Mouse (Mus musculus): ENCODE data around the gene Ip6k2. TPM values are rescaled to one million over a fixed set of nuclear protein-coding genes. Genes with fewer than 3 reads are reported as not detected.

Ip6k2 gene
- polyA plus RNA-seq, 1 experiment = 163 TPM

GRCm38 (mm10) chr9:108798508-108799075 is 15.0 kb downstream of the Ip6k2 start:
- H3K27me3 ChIP-seq (ENCODE audit: control insufficient read depth, insufficient read depth, low read length) = no peaks in the 10 kb centered on the region
- H3K27ac ChIP-seq (ENCODE audit: control insufficient read depth, insufficient read depth, low read length) = no peak overlapping the region
- peaks cover 70% of the 10 kb centered on the region for H3K36me3 ChIP-seq (ENCODE audit: control insufficient read depth, insufficient read depth, low read length)
- 92% methylated on average over 5 of the region's 5 CpGs for WGBS
- DNase-seq = no peak
- peaks cover 14% of the 10 kb centered on the region for H3K4me1 ChIP-seq (replicated peaks; ENCODE audit: control insufficient read depth, insufficient read depth, low read length)
- TF ChIP-seq POLR2A (IDR thresholded peaks at IDR 0.05; ENCODE audit: control insufficient read depth, extremely low read depth, insufficient read depth, low read length, poor library complexity) (no peak), CTCF (IDR thresholded peaks at IDR 0.05; ENCODE audit: borderline replicate concordance, control insufficient read depth, extremely low read depth, insufficient read depth, low read length, poor library complexity) (no peak)
- H3K4me3 ChIP-seq (ENCODE audit: control insufficient read depth, insufficient read depth, low read length) = no peak overlapping the region

- TF ChIP-seq POLR2A (IDR thresholded peaks at IDR 0.05; ENCODE audit: control insufficient read depth, extremely low read depth, insufficient read depth, low read length, poor library complexity) = no peak
- no peak for TF ChIP-seq CTCF (IDR thresholded peaks at IDR 0.05; ENCODE audit: borderline replicate concordance, control insufficient read depth, extremely low read depth, insufficient read depth, low read length, poor library complexity)
- no peaks in the 10 kb centered on the region for H3K27me3 ChIP-seq (ENCODE audit: control insufficient read depth, insufficient read depth, low read length)
- 100% methylated on average over 3 of the region's 3 CpGs for WGBS
- DNase-seq = no peak
- peaks cover 10% of the 10 kb centered on the region for H3K4me1 ChIP-seq (replicated peaks; ENCODE audit: control insufficient read depth, insufficient read depth, low read length)
- H3K4me3 ChIP-seq (ENCODE audit: control insufficient read depth, insufficient read depth, low read length) = no peak overlapping the region
- no peak overlapping the region for H3K27ac ChIP-seq (ENCODE audit: control insufficient read depth, insufficient read depth, low read length)
- peaks cover 78% of the 10 kb centered on the region for H3K36me3 ChIP-seq (ENCODE audit: control insufficient read depth, insufficient read depth, low read length)
Measured at GRCm38 (mm10) chr9:108799564-108799963, 16.0 kb downstream of the Ip6k2 start.

GRCm38 (mm10) chr9:108805768-108806167 is 22.2 kb downstream of the Ip6k2 start:
- peaks cover 54% of the 10 kb centered on the region for H3K36me3 ChIP-seq (ENCODE audit: control insufficient read depth, insufficient read depth, low read length)
- TF ChIP-seq CTCF (IDR thresholded peaks at IDR 0.05; ENCODE audit: borderline replicate concordance, control insufficient read depth, extremely low read depth, insufficient read depth, low read length, poor library complexity) (no peak), POLR2A (IDR thresholded peaks at IDR 0.05; ENCODE audit: control insufficient read depth, extremely low read depth, insufficient read depth, low read length, poor library complexity) (no peak)
- H3K4me1 ChIP-seq (replicated peaks; ENCODE audit: control insufficient read depth, insufficient read depth, low read length) = peaks cover 12% of the 10 kb centered on the region
- H3K27ac ChIP-seq (ENCODE audit: control insufficient read depth, insufficient read depth, low read length) = no peak overlapping the region
- WGBS = 99% methylated on average over 8 of the region's 8 CpGs
- H3K27me3 ChIP-seq (ENCODE audit: control insufficient read depth, insufficient read depth, low read length) = no peaks in the 10 kb centered on the region
- no peak overlapping the region for H3K4me3 ChIP-seq (ENCODE audit: control insufficient read depth, insufficient read depth, low read length)
- no peak for DNase-seq

GRCm38 (mm10) chr9:108806379-108806778 is 22.8 kb downstream of the Ip6k2 start:
- peaks cover 48% of the 10 kb centered on the region for H3K36me3 ChIP-seq (ENCODE audit: control insufficient read depth, insufficient read depth, low read length)
- no peak overlapping the region for H3K4me3 ChIP-seq (ENCODE audit: control insufficient read depth, insufficient read depth, low read length)
- TF ChIP-seq POLR2A (IDR thresholded peaks at IDR 0.05; ENCODE audit: control insufficient read depth, extremely low read depth, insufficient read depth, low read length, poor library complexity) (no peak), CTCF (IDR thresholded peaks at IDR 0.05; ENCODE audit: borderline replicate concordance, control insufficient read depth, extremely low read depth, insufficient read depth, low read length, poor library complexity) (no peak)
- no peak for DNase-seq
- H3K27me3 ChIP-seq (ENCODE audit: control insufficient read depth, insufficient read depth, low read length) = no peaks in the 10 kb centered on the region
- peaks cover 12% of the 10 kb centered on the region for H3K4me1 ChIP-seq (replicated peaks; ENCODE audit: control insufficient read depth, insufficient read depth, low read length)
- no peak overlapping the region for H3K27ac ChIP-seq (ENCODE audit: control insufficient read depth, insufficient read depth, low read length)

GRCm38 (mm10) chr9:108806831-108807230 is 23.2 kb downstream of the Ip6k2 start:
- Histone ChIP-seq H3K27ac (ENCODE audit: control insufficient read depth, insufficient read depth, low read length) (no peak overlapping the region), H3K4me3 (ENCODE audit: control insufficient read depth, insufficient read depth, low read length) (no peak overlapping the region), H3K4me1 (replicated peaks; ENCODE audit: control insufficient read depth, insufficient read depth, low read length) (peaks cover 12% of the 10 kb centered on the region), H3K27me3 (ENCODE audit: control insufficient read depth, insufficient read depth, low read length) (no peaks in the 10 kb centered on the region), H3K36me3 (ENCODE audit: control insufficient read depth, insufficient read depth, low read length) (peaks cover 44% of the 10 kb centered on the region)
- WGBS = 89% methylated on average over 1 of the region's 1 CpGs
- DNase-seq = no peak
- TF ChIP-seq POLR2A (IDR thresholded peaks at IDR 0.05; ENCODE audit: control insufficient read depth, extremely low read depth, insufficient read depth, low read length, poor library complexity) (no peak), CTCF (IDR thresholded peaks at IDR 0.05; ENCODE audit: borderline replicate concordance, control insufficient read depth, extremely low read depth, insufficient read depth, low read length, poor library complexity) (no peak)

GRCm38 (mm10) chr9:108807674-108808073 is 24.1 kb downstream of the Ip6k2 start:
- TF ChIP-seq POLR2A (IDR thresholded peaks at IDR 0.05; ENCODE audit: control insufficient read depth, extremely low read depth, insufficient read depth, low read length, poor library complexity) (no peak), CTCF (IDR thresholded peaks at IDR 0.05; ENCODE audit: borderline replicate concordance, control insufficient read depth, extremely low read depth, insufficient read depth, low read length, poor library complexity) (no peak)
- 82% methylated on average over 5 of the region's 5 CpGs for WGBS
- H3K27ac ChIP-seq (ENCODE audit: control insufficient read depth, insufficient read depth, low read length) = no peak overlapping the region
- H3K4me1 ChIP-seq (replicated peaks; ENCODE audit: control insufficient read depth, insufficient read depth, low read length) = peaks cover 12% of the 10 kb centered on the region
- DNase-seq = no peak
- H3K4me3 ChIP-seq (ENCODE audit: control insufficient read depth, insufficient read depth, low read length) = no peak overlapping the region
- H3K27me3 ChIP-seq (ENCODE audit: control insufficient read depth, insufficient read depth, low read length) = no peaks in the 10 kb centered on the region
- H3K36me3 ChIP-seq (ENCODE audit: control insufficient read depth, insufficient read depth, low read length) = peaks cover 36% of the 10 kb centered on the region

All from thymus, adult 2 months (tissue).